Mouse (Mus musculus): Measurements from ENCODE around the gene Ess2. TPM values are rescaled to one million over a fixed set of nuclear protein-coding genes. Genes with fewer than 3 reads are reported as not detected.

The Ess2 gene
- total RNA-seq, 2 experiments from 2014 or later = 29.4 to 29.8 TPM

DNA sequence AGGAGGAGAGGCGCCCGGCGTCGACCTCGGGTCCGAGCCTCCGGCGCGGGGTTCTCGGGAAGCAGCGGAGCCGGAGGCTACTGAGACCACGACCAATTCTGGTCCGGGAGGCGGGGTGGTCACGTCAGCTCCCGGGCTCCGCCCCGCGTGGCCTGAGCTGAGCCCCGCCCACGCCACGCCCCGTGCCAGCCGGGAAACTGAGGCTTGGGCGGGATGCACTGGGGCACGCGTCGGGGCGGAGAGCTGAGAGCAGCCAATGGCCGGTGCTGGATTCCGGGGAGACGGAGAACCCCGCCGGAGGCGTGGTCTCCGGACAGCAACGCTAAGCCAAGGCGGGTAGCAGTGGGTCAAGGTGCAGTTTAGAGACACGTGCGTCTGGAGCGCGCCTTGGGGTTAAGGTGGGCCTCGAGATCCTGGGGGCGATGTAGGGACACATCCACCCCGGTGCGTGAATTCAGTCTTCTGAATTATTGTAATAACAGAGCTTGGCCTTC, 17.0 kb upstream of the Ess2 start, which contains the start of gene Slc25a1:
Gene Slc25a1 (minus strand): TSS at position 133 of the 494 bp plus-strand sequence.
- intact Hi-C loops (cut with DNase I) = loop anchor here (5.0 to 10.0 kb wide), 2 partner anchors 109 to 287 kb away; partner anchors contain the start of gene Ccdc188

DNA sequence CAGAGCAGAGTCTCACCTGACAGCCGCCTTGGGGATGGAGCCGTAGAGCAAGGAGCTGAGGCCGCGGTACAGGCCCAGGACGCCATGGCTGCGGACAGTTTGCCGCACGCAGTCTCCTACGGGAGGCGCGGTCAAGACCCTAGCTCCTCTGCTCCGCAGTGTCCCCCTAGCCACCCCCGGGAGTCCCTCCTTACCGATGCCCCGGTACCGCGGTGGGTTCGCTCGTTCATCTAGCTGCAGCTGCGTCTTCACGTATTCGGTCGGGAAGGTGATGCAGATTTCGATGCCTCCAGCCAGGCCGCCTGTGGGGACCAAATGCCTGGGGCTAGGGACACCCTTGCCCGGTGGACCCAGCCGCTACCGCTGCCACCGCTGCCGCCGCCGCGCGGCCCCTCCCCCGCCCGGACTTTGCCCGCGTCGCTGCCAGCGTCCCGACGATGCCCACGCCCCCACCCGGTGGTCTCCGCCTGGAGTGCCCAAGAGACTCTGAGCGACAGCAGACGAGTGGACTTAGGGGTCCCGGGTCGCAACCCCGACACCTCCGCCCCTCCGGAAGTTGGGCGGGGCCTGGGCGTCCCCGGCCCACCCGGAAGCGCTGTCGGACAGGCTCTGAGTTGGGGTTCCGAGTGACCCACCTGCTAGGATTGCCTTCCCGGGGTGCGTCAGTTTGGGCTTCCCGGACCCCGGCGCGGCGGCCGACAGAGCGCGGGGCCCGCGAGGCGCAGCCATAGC, 16.4 kb upstream of the Ess2 start:
- no peak for DNase-seq (ENCODE audit: low spot score in 2 of 2)
- intact Hi-C loops (cut with DNase I) = loop anchor here (5.0 to 10.0 kb wide), 2 partner anchors 110 to 287 kb away; partner anchors contain the start of gene Ccdc188

More for the DNA sequence above, 17.0 kb upstream of the Ess2 start, which contains the start of gene Slc25a1:
- DNase-seq (ENCODE audit: low spot score in 2 of 2) = peak; percentile 65 to 83

DNA sequence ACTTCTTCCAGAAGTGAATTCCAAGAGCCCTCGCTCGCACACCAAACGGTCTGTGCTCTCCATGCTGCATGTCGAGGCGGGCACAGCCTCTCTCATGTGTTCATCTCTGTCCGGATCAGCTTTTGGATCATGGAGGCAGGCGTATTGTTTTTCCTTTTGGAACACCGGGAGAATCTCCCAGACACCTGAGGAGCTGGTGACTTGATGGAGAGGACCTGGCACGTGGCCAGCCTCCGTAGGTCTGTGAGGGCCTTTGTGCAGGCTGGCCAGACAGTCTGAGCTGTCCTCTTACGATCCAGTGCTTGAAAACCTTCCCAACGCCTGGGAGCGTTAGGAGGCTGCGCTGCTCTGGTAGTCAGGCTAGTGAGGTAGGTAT, 11.0 kb upstream of the Ess2 start:
- peak in 1 of 2 experiments; percentile 51 for DNase-seq (ENCODE audit: low spot score in 2 of 2)
- intact Hi-C loops (cut with DNase I) = loop anchor here (10.0 kb wide), 1 partner anchor 293 kb away; the partner anchor contains the start of gene Ccdc188

DNA sequence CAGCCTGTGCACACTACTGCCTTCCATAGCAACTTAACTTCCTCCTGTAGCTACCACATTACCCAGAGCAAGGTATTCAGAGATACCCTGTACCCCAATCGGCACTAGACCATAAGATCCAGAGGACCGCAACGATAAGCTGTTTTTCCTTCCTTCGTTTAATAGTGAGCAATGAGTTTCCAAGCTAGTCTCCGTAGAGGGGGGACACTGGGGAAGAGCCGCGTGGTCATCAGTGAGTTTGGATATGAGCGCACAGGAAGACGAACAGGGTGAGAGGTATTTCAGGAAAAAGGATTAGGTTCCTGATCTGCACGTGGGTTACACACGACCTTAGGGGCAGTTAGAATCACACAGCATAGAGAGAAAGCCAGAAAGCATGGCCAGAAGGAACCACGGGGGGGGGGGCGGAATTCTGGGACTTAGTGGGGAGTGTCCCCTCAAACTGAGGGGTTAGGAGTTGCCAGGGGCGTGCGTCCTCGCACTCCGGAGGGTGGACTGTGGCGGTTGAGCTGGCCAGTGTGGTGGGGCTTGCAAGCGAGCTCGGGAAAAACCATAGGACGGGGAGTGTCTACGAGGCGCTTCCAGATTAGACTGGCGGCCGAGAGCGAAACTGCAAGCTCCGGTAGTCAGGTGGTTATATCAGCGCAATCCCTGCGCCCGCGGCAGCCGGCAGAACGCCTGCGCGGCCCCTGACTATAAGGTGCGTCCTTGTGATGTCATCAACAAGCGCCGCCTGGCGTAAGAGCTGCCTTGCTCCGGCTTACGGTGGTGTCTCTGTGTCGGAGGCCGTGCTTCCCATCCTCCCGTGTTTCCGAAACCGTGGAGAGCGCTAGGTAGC, 10.4 kb upstream of the Ess2 start:
- peak; percentile 98 for DNase-seq (ENCODE audit: low spot score in 2 of 2)

DNA sequence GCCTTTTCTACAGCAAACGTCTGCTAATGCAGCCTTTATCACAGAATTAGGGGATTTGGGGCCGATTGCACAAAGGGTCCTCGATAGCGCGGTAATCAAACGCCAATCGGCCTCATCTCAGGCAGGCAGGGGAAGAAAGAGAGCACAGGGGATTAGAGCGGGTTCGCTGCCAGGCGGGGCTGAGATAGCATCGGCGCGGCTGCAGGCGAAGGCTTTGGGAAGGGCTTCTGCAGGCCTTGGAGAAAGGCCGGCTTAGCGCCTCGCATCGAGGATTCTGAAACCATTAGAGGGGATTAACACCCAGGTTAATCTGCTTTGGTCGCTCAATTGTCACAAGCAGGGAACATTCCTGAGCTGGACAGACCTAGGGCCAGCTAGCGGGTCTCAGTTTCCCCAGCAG, 9.4 kb upstream of the Ess2 start:
- intact Hi-C loops (cut with DNase I) = loop anchor here (10.0 kb wide), 1 partner anchor 294 kb away; the partner anchor contains the start of gene Ccdc188
- DNase-seq (ENCODE audit: low spot score in 2 of 2) = no peak

More for the DNA sequence above, 10.4 kb upstream of the Ess2 start:
- intact Hi-C loops (cut with DNase I) = loop anchor here (10.0 kb wide), 1 partner anchor 293 kb away; the partner anchor contains the start of gene Ccdc188

DNA sequence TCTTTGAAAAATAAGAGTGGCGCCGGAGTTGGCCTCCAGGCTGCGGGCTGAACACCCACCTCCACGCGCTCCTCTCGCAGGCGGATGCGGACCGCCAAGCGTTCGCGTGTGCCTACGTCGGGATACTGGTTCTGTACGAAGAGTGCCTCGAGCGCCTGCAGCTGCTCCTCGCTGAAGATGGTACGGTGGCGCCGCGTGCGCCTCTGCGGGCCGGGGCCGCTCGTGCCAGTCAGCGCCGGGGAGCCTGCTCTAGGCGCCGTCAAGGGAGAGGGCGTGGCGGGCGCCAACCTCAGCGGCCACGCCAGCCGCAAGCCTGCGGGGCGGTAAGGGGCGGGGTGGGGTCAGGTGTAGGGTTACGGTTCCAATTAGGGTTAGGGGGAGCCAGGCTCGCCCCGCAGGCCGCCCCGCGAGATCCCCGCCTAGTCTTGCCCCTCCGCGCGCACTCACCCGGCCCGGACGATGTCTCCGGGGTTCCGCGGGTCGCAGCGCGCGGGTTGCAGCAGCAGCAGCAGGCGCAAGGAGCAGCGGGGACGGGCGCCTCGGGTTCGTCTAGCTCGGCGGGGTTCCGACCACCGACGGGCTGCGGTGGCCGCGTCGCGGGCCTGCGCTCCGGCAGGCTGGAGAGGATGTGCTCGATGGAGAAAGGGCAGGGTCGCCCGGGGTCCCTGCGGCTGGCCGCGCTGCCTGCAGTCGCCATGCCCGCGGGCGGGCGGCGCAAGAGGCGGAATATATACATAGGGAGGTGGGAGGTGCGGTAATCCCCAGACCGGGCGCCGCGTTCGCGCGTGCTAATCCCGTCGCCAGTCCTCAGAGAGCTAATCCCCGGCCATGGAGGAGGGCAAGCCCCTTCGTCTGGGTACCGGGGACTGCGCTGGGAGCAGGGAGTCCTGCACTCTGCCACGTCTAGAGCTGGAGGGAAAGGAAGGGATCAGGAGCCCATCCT, 3.4 kb upstream of the Ess2 start, which contains the start of gene Gsc2:
Gene Gsc2 (minus strand): TSS at position 753 of the 943 bp plus-strand sequence.
- intact Hi-C loops (cut with DNase I) = loop anchor here (5.0 kb wide), 1 partner anchor 73 kb away; no protein-coding TSS in a partner anchor
- peak in 1 of 2 experiments; percentile 36 for DNase-seq (ENCODE audit: low spot score in 2 of 2)

DNA sequence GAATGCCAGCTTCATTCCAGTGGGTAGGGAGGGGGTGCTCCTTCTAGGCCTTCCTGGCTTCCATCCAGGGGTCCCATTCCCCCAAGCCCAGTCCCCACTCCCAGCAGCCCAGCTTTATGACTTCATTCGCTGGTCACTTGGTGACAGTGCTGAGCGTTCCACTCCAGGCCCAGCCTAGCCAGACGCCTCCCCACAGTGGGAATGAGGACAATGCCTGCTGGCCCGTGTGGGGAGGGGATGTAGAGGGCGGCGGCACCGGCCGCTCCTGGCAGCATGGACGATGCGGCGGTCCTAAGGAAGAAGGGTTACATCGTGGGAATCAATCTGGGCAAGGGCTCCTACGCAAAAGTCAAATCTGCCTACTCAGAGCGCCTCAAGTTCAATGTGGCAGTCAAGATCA, 12.7 kb downstream of the Ess2 start, which contains the start of the genes Dgcr2 and Tssk2:
Gene Dgcr2 (minus strand): TSS at position 101 of the 400 bp plus-strand sequence.
Gene Tssk2 (plus strand): TSS at position 176 of the 400 bp plus-strand sequence.
- no peak for DNase-seq (ENCODE audit: low spot score in 2 of 2)
- intact Hi-C loops (cut with DNase I) = no loop called here

DNA sequence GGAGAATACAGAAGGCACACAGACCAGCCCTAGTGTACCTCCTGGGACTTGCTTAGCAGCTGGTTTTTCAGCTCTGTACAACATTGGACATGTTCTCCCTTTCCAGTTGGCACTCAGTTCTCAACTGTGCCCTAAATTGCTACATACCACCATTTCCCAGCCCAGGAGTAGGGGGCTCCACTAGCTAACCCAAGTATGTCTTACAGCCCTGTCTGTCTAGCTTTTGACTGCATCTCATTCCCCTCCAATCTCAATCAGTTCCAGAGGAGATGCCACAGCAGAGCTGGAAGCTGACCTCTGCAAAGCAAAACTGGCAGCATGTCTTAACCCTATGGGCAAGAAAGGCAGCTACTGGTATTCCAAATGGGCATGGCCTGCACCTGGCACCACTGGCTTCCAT, 15.1 kb downstream of the Ess2 start:
- intact Hi-C loops (cut with DNase I) = no loop called here
- DNase-seq (ENCODE audit: low spot score in 2 of 2) = no peak

DNA sequence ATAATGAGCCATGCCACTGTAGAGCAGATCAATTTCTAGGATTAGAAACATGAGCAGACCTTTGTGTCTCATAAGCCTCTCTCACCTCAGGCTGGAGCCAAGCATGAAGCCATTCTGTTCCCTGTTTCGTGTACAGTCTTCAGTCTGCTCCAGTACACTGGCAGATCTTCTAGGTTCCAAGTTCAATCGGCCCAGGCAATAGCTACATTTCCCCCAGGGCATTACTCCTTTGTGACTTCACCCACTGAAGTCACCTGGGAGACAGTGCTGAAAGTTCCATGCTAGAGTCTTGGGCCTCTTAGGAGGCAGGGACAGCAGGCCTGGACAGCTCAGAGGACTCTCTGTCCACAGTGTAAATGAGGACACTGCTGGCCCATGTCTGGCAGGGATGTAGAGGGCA, 17.2 kb downstream of the Ess2 start, which contains the start of gene Tssk1:
Gene Tssk1 (plus strand): TSS at position 301 of the 400 bp plus-strand sequence.
- intact Hi-C loops (cut with DNase I) = no loop called here
- DNase-seq (ENCODE audit: low spot score in 2 of 2) = no peak

DNA sequence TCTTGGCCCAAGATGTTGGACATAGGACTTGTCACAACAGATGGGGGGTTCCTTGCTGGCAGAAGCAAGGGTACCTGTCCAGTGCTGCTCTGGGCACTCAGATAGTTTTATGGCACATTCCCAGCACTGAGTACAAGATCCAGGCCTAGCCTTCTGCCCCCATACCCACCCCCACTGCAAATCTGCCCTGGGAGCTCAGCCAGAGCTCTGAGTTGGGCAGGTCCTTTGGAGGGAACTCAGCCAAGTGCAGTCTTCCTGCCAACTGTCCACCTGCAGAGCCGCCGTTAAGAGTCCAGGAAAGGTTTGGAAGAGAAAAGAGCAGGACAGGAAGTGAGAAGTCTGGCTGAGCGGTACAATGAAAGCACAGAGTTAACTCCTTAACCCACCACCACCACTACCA, 18.5 kb downstream of the Ess2 start:
- intact Hi-C loops (cut with DNase I) = no loop called here

DNA sequence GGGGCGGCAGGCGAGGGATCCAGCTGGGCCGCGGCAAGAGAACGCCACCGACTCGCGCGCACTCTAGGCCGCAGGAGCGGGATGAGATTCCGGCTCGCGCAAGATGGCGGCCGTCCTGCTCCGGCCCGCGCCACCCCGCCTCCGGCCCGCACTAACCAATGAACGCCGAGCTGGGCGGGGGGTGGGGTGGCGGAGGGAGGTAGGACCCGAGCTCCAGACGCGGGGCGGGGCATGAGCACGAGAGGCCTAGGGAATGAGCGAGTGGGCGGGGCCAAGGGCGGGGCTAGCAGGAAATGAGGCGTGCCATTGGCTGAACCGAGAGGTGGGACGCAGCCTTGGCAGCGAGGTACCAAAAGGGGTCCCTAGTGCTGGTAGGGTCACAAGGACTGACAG, 19.6 kb downstream of the Ess2 start, which contains the start of gene Gm20518:
Gene Gm20518 (minus strand): TSS at position 105 of the 393 bp plus-strand sequence.
- intact Hi-C loops (cut with DNase I) = no loop called here
- peak; percentile 99 for DNase-seq (ENCODE audit: low spot score in 2 of 2)

More for the DNA sequence above, 18.5 kb downstream of the Ess2 start:
- no peak for DNase-seq (ENCODE audit: low spot score in 2 of 2)

DNA sequence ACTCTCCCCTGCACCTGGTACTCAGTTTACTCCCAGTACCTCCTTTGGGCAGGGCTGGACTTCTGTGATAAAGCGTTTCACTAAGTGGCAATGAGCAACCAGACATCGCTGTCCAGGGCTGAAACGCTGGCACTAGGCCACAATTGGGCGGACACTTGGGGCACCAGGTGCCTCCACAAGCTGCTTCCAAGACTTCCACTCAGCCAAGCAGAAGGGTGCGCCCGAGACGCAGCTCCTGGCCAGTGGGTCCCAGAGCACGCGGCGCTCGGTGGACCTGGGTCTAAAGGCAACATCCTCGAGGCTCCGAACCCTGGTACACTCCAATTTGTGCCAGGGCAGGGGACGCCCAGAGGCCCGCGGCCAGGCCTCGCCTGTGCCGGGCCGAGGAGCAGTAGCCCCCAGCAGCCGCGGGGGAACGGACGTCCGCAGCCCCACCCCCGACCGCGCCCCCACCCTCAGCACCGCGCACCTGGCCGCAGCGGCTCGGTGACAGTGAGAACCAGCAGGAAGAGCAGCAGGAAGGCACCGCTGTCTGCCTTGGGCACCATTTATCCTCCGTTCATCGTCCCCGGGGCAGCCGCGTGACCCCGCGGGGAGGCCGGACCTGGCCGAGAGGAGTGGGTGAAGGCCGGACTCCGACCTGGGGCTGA, 20.1 kb downstream of the Ess2 start:
- DNase-seq (ENCODE audit: low spot score in 2 of 2) = peak; percentile 53 to 59
- intact Hi-C loops (cut with DNase I) = no loop called here

DNA sequence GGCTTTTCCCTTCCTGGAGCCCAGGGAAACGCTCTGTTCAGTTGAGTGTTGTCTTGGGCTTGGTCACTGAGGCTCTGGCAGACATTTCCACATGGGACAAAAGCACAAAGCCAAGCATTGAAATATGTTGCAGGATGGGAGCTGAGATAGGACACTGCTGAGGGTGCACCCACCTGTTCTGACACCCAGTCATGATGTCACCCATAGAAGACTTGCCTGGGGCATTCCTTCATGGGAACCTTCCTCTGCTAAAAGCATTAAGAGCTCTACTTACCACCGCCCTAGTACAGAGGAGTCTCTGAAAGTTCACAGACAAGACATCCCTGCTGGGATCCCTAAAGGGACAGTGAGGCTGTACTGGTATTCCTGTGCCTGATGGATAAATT, 20.8 kb downstream of the Ess2 start:
- no peak for DNase-seq (ENCODE audit: low spot score in 2 of 2)
- intact Hi-C loops (cut with DNase I) = no loop called here

DNA sequence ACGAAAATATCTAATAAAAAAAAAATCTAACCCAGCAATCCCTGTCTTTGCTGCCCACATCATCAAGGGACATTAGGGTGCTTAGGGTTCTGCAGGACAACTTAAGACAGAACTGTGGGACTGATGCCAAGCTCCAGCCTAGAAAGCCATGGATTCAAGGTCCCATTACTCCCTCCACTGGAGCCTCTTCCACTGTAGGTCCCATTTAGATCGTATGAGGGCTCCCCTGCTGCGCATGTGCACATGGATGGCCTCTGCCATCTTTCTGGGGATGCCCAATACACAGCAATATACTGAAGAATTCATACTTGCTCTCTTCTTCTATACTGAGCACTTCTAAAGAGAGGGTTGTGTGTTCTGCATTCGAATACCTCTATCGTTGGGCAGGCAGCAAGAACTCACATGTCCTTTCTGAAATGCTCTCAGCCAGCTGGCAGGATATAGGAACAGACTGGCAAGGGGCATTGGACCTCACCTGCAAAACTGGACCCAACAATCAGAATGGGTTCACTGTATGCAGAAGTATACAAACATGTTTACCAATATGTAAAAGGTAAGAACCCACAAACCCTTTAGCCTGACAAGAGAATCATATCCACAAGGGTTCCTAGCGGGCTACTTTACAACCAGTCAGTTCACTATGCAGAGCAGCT, 21.3 kb downstream of the Ess2 start:
- intact Hi-C loops (cut with DNase I) = no loop called here
- DNase-seq (ENCODE audit: low spot score in 2 of 2) = no peak

DNA sequence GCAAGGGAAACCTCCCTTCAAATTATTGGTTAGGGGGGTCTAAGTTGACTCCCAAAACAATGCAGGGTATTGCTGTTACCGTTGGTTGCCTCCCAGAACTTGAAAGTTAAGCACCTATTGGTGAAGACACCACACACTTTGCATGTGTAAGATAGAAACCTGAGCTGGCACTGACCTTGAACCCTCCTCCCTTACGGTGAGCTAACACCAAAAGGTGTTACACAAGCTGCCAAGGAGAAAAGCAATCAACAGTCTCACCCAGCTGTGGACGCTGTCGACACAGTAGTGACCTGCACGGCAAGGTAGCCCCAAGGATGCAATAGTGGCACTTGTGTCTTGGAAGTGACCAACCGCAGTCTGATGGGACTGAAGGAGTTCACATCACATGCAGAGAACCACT, 27.0 kb downstream of the Ess2 start:
- intact Hi-C loops (cut with DNase I) = no loop called here
- DNase-seq (ENCODE audit: low spot score in 2 of 2) = no peak

DNA sequence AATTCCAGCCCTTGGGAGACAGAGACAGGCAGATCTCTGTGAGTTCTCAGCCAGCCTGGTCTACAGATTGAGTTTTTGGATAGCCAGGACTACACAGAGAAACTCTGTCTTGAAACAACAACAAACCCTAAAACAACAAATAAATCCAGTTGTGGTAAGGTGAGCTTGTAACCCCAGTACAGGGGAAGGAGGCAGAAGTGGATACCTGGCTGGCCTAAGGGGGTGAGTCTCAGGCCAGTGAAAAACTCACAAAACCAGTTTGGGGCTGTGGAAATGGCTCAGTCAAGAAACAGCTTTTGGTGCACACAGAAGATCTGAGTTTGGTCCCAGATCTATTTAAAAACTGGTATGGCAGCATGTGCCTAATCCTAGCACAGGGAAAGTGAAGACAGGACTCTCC, 29.0 kb downstream of the Ess2 start:
- DNase-seq (ENCODE audit: low spot score in 2 of 2) = no peak

DNA sequence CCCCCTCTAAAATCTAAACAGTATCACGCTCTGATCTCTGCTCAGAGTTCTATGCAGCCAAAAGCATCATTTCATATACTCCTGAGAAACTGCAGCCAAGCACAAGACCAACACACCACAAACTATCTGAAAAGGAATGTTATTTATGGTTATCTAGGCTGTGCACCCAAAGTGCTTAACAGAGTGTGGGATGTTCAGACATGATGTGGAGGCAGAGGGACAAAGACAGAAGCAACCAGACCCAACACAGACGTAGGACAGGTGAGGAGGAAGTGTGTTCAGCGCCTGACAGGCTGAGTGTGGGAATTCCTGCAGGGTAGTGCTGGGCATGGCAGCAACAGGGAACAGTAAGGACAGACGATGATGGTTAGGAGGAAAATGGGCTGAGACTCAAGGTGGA, 31.6 kb downstream of the Ess2 start:
- intact Hi-C loops (cut with DNase I) = no loop called here
- peak in 1 of 2 experiments; percentile 35 for DNase-seq (ENCODE audit: low spot score in 2 of 2)

More for the DNA sequence above, 29.0 kb downstream of the Ess2 start:
- intact Hi-C loops (cut with DNase I) = no loop called here

All from left cerebral cortex, postnatal 14 days (tissue).